Mouse (Mus musculus) intestine, embryonic 16.5 days (tissue): Measurements from ENCODE around the gene Atp5j2. TPM values are rescaled to one million over a fixed set of nuclear protein-coding genes. Genes with fewer than 3 reads are reported as not detected.

Source experiments
- ATAC-seq: fragments of 200-750 bp; cut with Nextera tagmentation; 2 replicates; pipeline ENCODE4 v1.8.0; 2017; ENCODE audit warnings: moderate TSS enrichment, moderate library complexity
- H3K27ac ChIP-seq: fragments of 300-500 bp; sonication (generic); 2 replicates; pipeline ENCODE4 v1.5.1; 2014; ENCODE audit warnings: mild to moderate bottlenecking, low read length
- H3K27me3 ChIP-seq: fragments of 300-500 bp; sonication (generic); replicated peaks from 2 replicates; pipeline ENCODE4 v1.6.1; 2014; ENCODE audit warnings: low read length, control low read depth, mixed read lengths; ENCODE audit not compliant: control insufficient read depth, insufficient read depth
- H3K36me3 ChIP-seq: fragments of 300-500 bp; sonication (generic); 2 replicates; pipeline ENCODE4 v1.6.1; 2014; ENCODE audit warnings: low read length, control low read depth; ENCODE audit not compliant: control insufficient read depth, insufficient read depth
- H3K4me1 ChIP-seq: fragments of 300-500 bp; sonication (generic); 2 replicates; pipeline ENCODE4 v1.6.1; 2014; ENCODE audit warnings: low read length, control low read depth, mixed read lengths; ENCODE audit not compliant: control insufficient read depth, insufficient read depth
- H3K4me2 ChIP-seq: fragments of 300-500 bp; sonication (generic); 2 replicates; pipeline ENCODE4 v1.6.1; 2014; ENCODE audit warnings: low read depth, low read length, control low read depth
- H3K4me3 ChIP-seq: fragments of 300-500 bp; sonication (generic); 2 replicates; pipeline ENCODE4 v1.5.1; 2014; ENCODE audit warnings: mild to moderate bottlenecking, low read length
- H3K9ac ChIP-seq: fragments of 300-500 bp; sonication (generic); 2 replicates; pipeline ENCODE4 v1.6.1; 2014; ENCODE audit warnings: low read depth, low read length
- H3K9me3 ChIP-seq: fragments of 300-500 bp; sonication (generic); 2 replicates; pipeline ENCODE4 v1.6.1; 2016; ENCODE audit warnings: low read length, control low read depth; ENCODE audit not compliant: control insufficient read depth
- WGBS: fragments of 180-500 bp; shearing (Covaris S2); extraction: QIAGEN DNeasy Blood & Tissue Kit; methylation state at CpG from one replicate; pipeline ENCODE4 v1.1.7; 2014; 5-methylcytosine and 5-hydroxymethylcytosine counted together
- polyA plus RNA-seq: library from polyadenylated mRNA; unstranded; fragments of >200 nt; fragmentation: Nextera tagmentation; extraction: Ambion mirVana; gene quantifications from 2 replicates; pipeline ENCODE4 v1.2.1, GENCODE M21; 2015

Gene Atp5j2
- polyA plus RNA-seq, 1 experiment from 2014 or later = 956 TPM

- ATAC-seq = no peak
- Histone ChIP-seq H3K4me3 (no peak overlapping the region), H3K4me2 (no peak overlapping the region), H3K36me3 (peaks cover 38% of the 10 kb centered on the region), H3K27ac (no peak overlapping the region), H3K9me3 (no peaks in the 10 kb centered on the region), H3K4me1 (no peaks in the 10 kb centered on the region), H3K27me3 (no peaks in the 10 kb centered on the region), H3K9ac (no peak overlapping the region)
- WGBS = 87% methylated on average over 6 of the region's 6 CpGs
These were observed 42.6 kb downstream of the Atp5j2 start for GRCm38 (mm10) chr5:145149294-145149693.

- Histone ChIP-seq H3K4me1 (no peaks in the 10 kb centered on the region), H3K27ac (no peak overlapping the region), H3K4me2 (no peak overlapping the region), H3K9me3 (no peaks in the 10 kb centered on the region), H3K9ac (no peak overlapping the region), H3K4me3 (no peak overlapping the region), H3K27me3 (no peaks in the 10 kb centered on the region), H3K36me3 (peaks cover 41% of the 10 kb centered on the region)
- WGBS = 85% methylated on average over 5 of the region's 5 CpGs
- peak; percentile 40; the same call in 1 of the 2 replicates for ATAC-seq
These were observed 44.1 kb downstream of the Atp5j2 start for GRCm38 (mm10) chr5:145147748-145148147.

GRCm38 (mm10) chr5:145140611-145141010 lies 51.3 kb downstream of the Atp5j2 start:
- WGBS = under 1% methylated on average over 18 of the region's 18 CpGs
- Histone ChIP-seq H3K4me1 (peaks cover 20% of the 10 kb centered on the region), H3K4me2 (peak overlapping the region; percentile 59), H3K36me3 (peaks cover 26% of the 10 kb centered on the region), H3K4me3 (peak overlapping the region; percentile 92), H3K9ac (peak overlapping the region; percentile 85), H3K9me3 (no peaks in the 10 kb centered on the region), H3K27ac (peak overlapping the region; percentile 81), H3K27me3 (no peaks in the 10 kb centered on the region)
- peak; percentile 38 for ATAC-seq

GRCm38 (mm10) chr5:145139571-145140519 lies 52.0 kb downstream of the Atp5j2 start, which contains the start of the genes Pdap1 and Bud31:
Pdap1 (minus strand) TSS chr5:145140238.
Bud31 (plus strand) TSS chr5:145140362.
- no peaks in the 10 kb centered on the region for H3K27me3 ChIP-seq
- peak within 1 kb of the TSS; percentile 82 for H3K4me2 ChIP-seq
- H3K27ac ChIP-seq = peak within 1 kb of the TSS; percentile 81
- H3K4me3 ChIP-seq = peak within 1 kb of the TSS; percentile 92
- peaks cover 20% of the 10 kb centered on the region for H3K4me1 ChIP-seq
- H3K9me3 ChIP-seq = no peaks in the 10 kb centered on the region
- peak; percentile 95 for ATAC-seq
- under 1% methylated on average over 84 of the region's 84 CpGs for WGBS
- peaks cover 22% of the 10 kb centered on the region for H3K36me3 ChIP-seq
- peak within 1 kb of the TSS; percentile 85 for H3K9ac ChIP-seq

GRCm38 (mm10) chr5:145138836-145139235 lies 53.0 kb downstream of the Atp5j2 start:
- Histone ChIP-seq H3K4me1 (peaks cover 20% of the 10 kb centered on the region), H3K27me3 (no peaks in the 10 kb centered on the region), H3K4me2 (peak overlapping the region; percentile 82), H3K9me3 (no peaks in the 10 kb centered on the region), H3K4me3 (peak overlapping the region; percentile 92), H3K36me3 (peaks cover 26% of the 10 kb centered on the region), H3K27ac (no peak overlapping the region), H3K9ac (peak overlapping the region; percentile 85)
- 5% methylated on average over 6 of the region's 6 CpGs for WGBS
- ATAC-seq = no peak

Other genes with a start within 250 kb of the Atp5j2 start
- gene Smurf1, start 226.2 kb downstream of the Atp5j2 start, polyA plus RNA-seq = 3.5 and 5.0 TPM in 2 replicates
- gene Gm4871, start 159.3 kb downstream of the Atp5j2 start, polyA plus RNA-seq = not detected in 2 replicates
- not detected in 2 replicates for gene 1700018F24Rik, start 149.1 kb downstream of the Atp5j2 start, polyA plus RNA-seq
- gene Arpc1a, start 108.2 kb downstream of the Atp5j2 start, polyA plus RNA-seq = 138 and 141 TPM in 2 replicates
- 0.34 and 0.40 TPM in 2 replicates for gene Kpna7, start 108.0 kb downstream of the Atp5j2 start, polyA plus RNA-seq
- 701 and 703 TPM in 2 replicates for gene Arpc1b, start 77.8 kb downstream of the Atp5j2 start, polyA plus RNA-seq
- 62.7 and 66.6 TPM in 2 replicates for gene Pdap1, start 51.8 kb downstream of the Atp5j2 start, polyA plus RNA-seq
- 166 and 178 TPM in 2 replicates for gene Bud31, start 51.7 kb downstream of the Atp5j2 start, polyA plus RNA-seq
- 14.7 and 15.8 TPM in 2 replicates for gene Ptcd1, start 25.0 kb downstream of the Atp5j2 start, polyA plus RNA-seq
- gene Cpsf4, start 24.8 kb downstream of the Atp5j2 start, polyA plus RNA-seq = 38.9 and 41.1 TPM in 2 replicates
- gene Zkscan14, start 9.8 kb upstream of the Atp5j2 start, polyA plus RNA-seq = 8.2 and 8.4 TPM in 2 replicates
- 7.1 and 8.4 TPM in 2 replicates for gene Zkscan5, start 12.5 kb upstream of the Atp5j2 start, polyA plus RNA-seq
- gene Zfp655, start 39.7 kb upstream of the Atp5j2 start, polyA plus RNA-seq = 36.7 and 38.9 TPM in 2 replicates
- gene Zscan25, start 88.4 kb upstream of the Atp5j2 start, polyA plus RNA-seq = 0.49 and 0.66 TPM in 2 replicates
- not detected in 2 replicates for gene Cyp3a57, start 153.2 kb upstream of the Atp5j2 start, polyA plus RNA-seq